Mouse (Mus musculus) midbrain, embryonic 12.5 days (tissue): ENCODE results near the gene Tmem89. TPM values are rescaled to one million over a fixed set of nuclear protein-coding genes. Genes with fewer than 3 reads are reported as not detected.
A peak's percentile ranks its signal among the peaks of the same experiment; 100 is the strongest.

ENCODE experiments used
- ATAC-seq: fragments of 200-750 bp; cut with Nextera tagmentation; 2 replicates; pipeline ENCODE4 v1.8.0; 2017; ENCODE audit warnings: low read depth, moderate TSS enrichment, moderate library complexity; ENCODE audit not compliant: low FRiP score
- H3K27ac ChIP-seq: fragments of 300-500 bp; sonication (generic); replicated peaks from 2 replicates; pipeline ENCODE4 v1.5.1; 2016; ENCODE audit warnings: mild to moderate bottlenecking
- H3K27me3 ChIP-seq: fragments of 300-500 bp; sonication (generic); 2 replicates; pipeline ENCODE4 v1.6.1; 2016; ENCODE audit warnings: mild to moderate bottlenecking
- H3K36me3 ChIP-seq: fragments of 300-500 bp; sonication (generic); 2 replicates; pipeline ENCODE4 v1.6.1; 2016
- H3K4me1 ChIP-seq: fragments of 300-500 bp; sonication (generic); 2 replicates; pipeline ENCODE4 v1.6.1; 2016
- H3K4me2 ChIP-seq: fragments of 300-500 bp; sonication (generic); replicated peaks from 2 replicates; pipeline ENCODE4 v1.6.1; 2016; ENCODE audit warnings: mild to moderate bottlenecking, moderate library complexity
- H3K4me3 ChIP-seq: fragments of 300-500 bp; sonication (generic); 2 replicates; pipeline ENCODE4 v1.5.1; 2016; ENCODE audit warnings: mild to moderate bottlenecking
- H3K9ac ChIP-seq: fragments of 300-500 bp; sonication (generic); replicated peaks from 2 replicates; pipeline ENCODE4 v1.6.1; 2016; ENCODE audit warnings: mild to moderate bottlenecking, moderate library complexity
- H3K9me3 ChIP-seq: fragments of 300-500 bp; sonication (generic); 2 replicates; pipeline ENCODE4 v1.6.1; 2016; ENCODE audit warnings: mild to moderate bottlenecking
- WGBS: fragments of 180-500 bp; shearing (Covaris S2); methylation state at CpG from one replicate; pipeline ENCODE4 v1.1.7; 2016; 5-methylcytosine and 5-hydroxymethylcytosine counted together
- polyA plus RNA-seq: library from polyadenylated mRNA; unstranded; fragments of >200 nt; fragmentation: Nextera tagmentation; extraction: Ambion mirVana; gene quantifications from 2 replicates; pipeline ENCODE4 v1.2.1, GENCODE M21; 2016

Gene Tmem89
- polyA plus RNA-seq, 1 experiment from 2014 or later = not detected

DNA sequence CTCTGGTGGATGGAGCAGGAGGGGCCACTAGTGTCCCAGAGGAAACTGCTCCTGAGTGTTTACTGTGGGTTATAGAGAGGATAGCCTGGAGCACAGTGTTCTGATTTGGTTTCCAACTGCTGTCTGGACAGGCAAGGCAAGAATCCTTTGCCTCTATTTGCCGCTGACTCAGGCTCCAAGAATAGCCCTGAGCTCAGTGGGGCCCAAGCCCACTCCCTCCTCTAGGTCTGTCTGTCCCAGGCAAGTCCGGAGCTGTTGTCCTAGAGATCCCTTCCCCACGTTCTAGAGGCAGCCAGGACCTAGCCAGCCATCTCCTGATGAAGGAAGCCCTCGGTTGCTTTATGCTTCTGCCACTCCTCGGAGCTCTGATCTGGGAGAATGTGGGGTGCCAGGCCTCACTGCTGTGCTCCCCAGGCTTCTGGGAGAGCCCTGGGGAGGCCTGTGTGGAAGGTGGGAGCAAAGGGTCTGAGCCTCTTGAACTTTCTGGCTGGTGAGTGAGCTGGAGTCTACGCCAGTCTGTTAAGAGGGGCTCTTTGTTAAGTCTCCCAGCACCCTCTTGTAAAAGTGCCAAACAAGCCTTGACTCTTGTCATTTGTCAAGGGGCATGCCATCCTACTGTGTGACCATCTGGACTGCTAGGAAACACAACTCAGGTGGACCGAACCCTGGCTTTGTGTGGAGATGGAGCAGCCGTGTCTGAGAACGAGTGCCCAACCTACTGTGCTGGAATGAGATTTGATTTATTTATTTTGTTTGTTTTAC, 35.7 kb downstream of the Tmem89 start:
- Histone ChIP-seq H3K9me3 (no peaks in the 10 kb centered on the region), H3K4me2 (no peak overlapping the region), H3K9ac (no peak overlapping the region), H3K4me3 (no peak overlapping the region), H3K27ac (no peak overlapping the region), H3K4me1 (no peaks in the 10 kb centered on the region), H3K27me3 (peaks cover 29% of the 10 kb centered on the region), H3K36me3 (peaks cover 60% of the 10 kb centered on the region)
- WGBS = 84% methylated on average over 9 of the region's 9 CpGs
- ATAC-seq = no peak

DNA sequence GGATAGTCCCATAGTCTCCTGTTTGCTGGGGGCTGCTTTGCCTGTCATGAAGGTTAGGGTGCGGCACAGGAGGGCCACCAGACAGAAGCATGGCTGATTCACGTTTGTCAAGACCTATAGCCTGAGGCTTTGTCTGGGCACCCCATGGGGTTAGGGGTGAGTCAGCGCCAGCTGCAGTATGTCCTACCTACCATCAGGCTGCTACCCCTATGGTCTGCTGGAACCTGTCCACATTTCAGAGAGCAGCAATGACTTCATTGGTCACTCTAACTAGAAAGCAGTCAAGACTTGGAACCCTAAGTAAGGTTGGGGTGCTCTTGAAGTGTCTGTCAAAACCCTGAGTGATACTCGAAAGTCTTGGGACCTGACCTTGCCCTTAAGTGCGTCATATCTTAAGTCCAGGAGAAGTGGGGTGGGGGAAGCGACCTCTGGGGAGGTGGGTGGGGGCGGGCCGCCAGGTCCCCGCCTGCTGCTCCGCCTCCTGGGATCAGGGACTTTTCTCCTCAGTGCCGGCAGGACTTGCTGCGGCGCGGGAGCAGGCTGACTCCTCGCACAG, 38.7 kb downstream of the Tmem89 start, which contains the start of gene Col7a1:
Gene Col7a1, plus strand, starts transcription at position 506 of the 556 bp plus-strand sequence.
- H3K9ac ChIP-seq = no peak within 1 kb of the TSS; the same call in 1 of the 2 replicates
- 13% methylated on average over 15 of the region's 15 CpGs for WGBS
- H3K27me3 ChIP-seq = peaks cover 29% of the 10 kb centered on the region
- H3K4me2 ChIP-seq = peak within 1 kb of the TSS; percentile 7; the same call in 1 of the 2 replicates
- no peak for ATAC-seq
- H3K4me3 ChIP-seq = peak within 1 kb of the TSS; percentile 5; the same call in 1 of the 2 replicates
- H3K4me1 ChIP-seq = no peaks in the 10 kb centered on the region
- peaks cover 31% of the 10 kb centered on the region for H3K36me3 ChIP-seq
- no peak within 1 kb of the TSS for H3K27ac ChIP-seq
- H3K9me3 ChIP-seq = no peaks in the 10 kb centered on the region

DNA sequence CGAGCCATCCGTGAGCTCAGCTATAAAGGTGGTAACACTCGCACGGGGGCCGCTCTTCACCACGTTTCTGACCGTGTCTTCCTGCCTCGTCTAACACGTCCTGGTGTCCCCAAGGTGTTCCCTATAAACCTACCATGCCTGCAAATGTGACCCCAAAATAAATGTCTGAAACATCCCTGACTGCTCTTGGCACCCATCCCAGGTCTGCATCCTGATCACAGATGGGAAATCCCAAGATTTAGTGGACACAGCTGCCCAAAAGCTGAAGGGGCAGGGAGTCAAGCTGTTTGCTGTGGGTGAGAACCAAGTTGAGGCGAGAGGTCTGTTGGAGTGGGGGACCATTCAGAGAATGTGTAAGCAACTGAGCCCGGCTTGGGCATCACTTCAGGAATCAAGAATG, 40.8 kb downstream of the Tmem89 start:
- peaks cover 29% of the 10 kb centered on the region for H3K27me3 ChIP-seq
- 89% methylated on average over 11 of the region's 11 CpGs for WGBS
- ATAC-seq = no peak
- H3K36me3 ChIP-seq = peaks cover 10% of the 10 kb centered on the region
- no peak overlapping the region for H3K27ac ChIP-seq
- H3K4me3 ChIP-seq = no peak overlapping the region
- no peaks in the 10 kb centered on the region for H3K9me3 ChIP-seq
- no peaks in the 10 kb centered on the region for H3K4me1 ChIP-seq
- no peak overlapping the region for H3K4me2 ChIP-seq
- H3K9ac ChIP-seq = no peak overlapping the region

DNA sequence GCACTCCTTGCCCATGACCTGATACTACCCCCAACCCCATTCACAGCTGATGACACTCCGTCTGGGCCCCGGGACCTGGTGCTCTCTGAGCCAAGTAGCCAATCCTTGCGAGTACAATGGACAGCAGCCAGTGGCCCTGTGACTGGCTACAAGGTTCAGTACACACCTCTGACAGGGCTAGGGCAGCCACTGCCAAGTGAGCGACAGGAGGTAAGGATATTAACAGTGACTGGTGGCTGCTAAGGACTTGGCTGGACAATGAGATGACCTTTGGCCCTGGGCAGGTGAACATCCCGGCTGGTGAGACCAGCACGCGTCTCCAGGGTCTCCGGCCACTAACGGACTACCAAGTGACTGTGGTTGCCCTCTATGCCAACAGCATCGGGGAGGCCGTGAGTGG, 41.4 kb downstream of the Tmem89 start:
- Histone ChIP-seq H3K9me3 (no peaks in the 10 kb centered on the region), H3K4me2 (no peak overlapping the region), H3K4me1 (no peaks in the 10 kb centered on the region), H3K36me3 (0 out of 2 replicates have a peak, but pooled peaks cover 4% of the 10 kb centered on the region), H3K9ac (no peak overlapping the region; the same call in 1 of the 2 replicates), H3K27ac (no peak overlapping the region), H3K27me3 (peaks cover 29% of the 10 kb centered on the region), H3K4me3 (no peak overlapping the region)
- WGBS = 90% methylated on average over 11 of the region's 11 CpGs
- ATAC-seq = no peak

DNA sequence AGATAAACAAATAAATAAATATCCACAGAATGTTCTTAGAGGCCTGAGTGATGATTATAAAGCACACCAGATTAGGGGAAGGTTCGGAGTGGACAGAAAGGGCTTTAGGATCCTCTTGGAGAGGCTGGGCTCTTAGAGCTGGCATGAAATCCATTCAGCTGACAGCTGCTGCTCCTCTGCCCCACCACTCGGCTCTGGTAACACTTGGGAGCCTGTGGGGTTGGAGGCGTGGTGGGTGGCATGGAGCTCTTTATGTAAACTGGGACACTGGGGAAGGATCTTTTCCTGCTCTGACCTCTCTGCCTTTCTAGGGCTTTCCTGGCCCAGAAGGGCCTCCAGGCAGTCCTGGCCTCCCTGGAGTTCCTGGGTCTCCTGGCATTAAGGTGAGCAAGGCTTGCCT, 49.2 kb downstream of the Tmem89 start:
- H3K9ac ChIP-seq = no peak overlapping the region
- no peak overlapping the region for H3K27ac ChIP-seq
- H3K4me3 ChIP-seq = no peak overlapping the region
- no peak overlapping the region for H3K4me2 ChIP-seq
- H3K4me1 ChIP-seq = no peaks in the 10 kb centered on the region
- no peaks in the 10 kb centered on the region for H3K36me3 ChIP-seq
- H3K27me3 ChIP-seq = no peaks in the 10 kb centered on the region
- no peak for ATAC-seq
- H3K9me3 ChIP-seq = no peaks in the 10 kb centered on the region
- WGBS = 67% methylated on average over 3 of the region's 3 CpGs

DNA sequence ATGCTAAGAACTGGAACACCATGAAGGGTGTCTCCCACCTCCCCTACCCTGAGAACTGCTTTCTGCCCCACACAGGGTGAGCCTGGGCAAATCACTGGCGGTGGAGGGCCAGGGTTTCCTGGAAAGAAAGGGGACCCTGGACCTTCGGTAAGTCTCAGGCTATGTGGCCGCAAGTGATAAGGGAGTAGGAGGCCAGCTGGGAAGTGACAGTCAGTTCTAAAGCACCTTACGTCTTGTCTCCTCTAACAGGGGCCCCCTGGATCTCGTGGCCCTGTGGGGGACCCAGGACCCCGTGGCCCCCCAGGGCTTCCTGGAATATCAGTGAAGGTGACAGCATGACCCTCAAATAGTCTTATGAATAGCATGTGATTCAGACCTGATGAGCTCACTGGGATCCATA, 49.9 kb downstream of the Tmem89 start:
- Histone ChIP-seq H3K27me3 (no peaks in the 10 kb centered on the region), H3K9ac (no peak overlapping the region), H3K4me2 (no peak overlapping the region), H3K4me3 (no peak overlapping the region), H3K4me1 (no peaks in the 10 kb centered on the region), H3K27ac (no peak overlapping the region), H3K9me3 (no peaks in the 10 kb centered on the region), H3K36me3 (no peaks in the 10 kb centered on the region)
- no peak for ATAC-seq
- WGBS = 80% methylated on average over 6 of the region's 6 CpGs

Other genes starting within 250 kb of the Tmem89 start
- 57.1 and 67.6 TPM in 2 replicates for gene Prkar2a, start 225.3 kb upstream of the Tmem89 start, polyA plus RNA-seq
- gene Ip6k2, start 130.8 kb upstream of the Tmem89 start, polyA plus RNA-seq = 137 and 141 TPM in 2 replicates
- 17.0 and 20.1 TPM in 2 replicates for gene Nckipsd, start 106.3 kb upstream of the Tmem89 start, polyA plus RNA-seq
- 13.8 and 14.4 TPM in 2 replicates for gene Celsr3, start 88.3 kb upstream of the Tmem89 start, polyA plus RNA-seq
- gene Slc26a6, start 61.3 kb upstream of the Tmem89 start, polyA plus RNA-seq = 10.2 and 10.5 TPM in 2 replicates
- gene Uqcrc1, start 22.0 kb downstream of the Tmem89 start, polyA plus RNA-seq = 357 and 375 TPM in 2 replicates
- gene Col7a1, start 39.0 kb downstream of the Tmem89 start, polyA plus RNA-seq = 1.1 and 3.6 TPM in 2 replicates
- gene Ucn2, start 71.4 kb downstream of the Tmem89 start, polyA plus RNA-seq = not detected in 2 replicates
- 18.5 and 20.2 TPM in 2 replicates for gene Pfkfb4, start 77.2 kb downstream of the Tmem89 start, polyA plus RNA-seq
- gene Shisa5, start 123.9 kb downstream of the Tmem89 start, polyA plus RNA-seq = 38.3 and 42.4 TPM in 2 replicates
- 11.5 TPM in 2 replicates for gene Trex1, start 145.1 kb downstream of the Tmem89 start, polyA plus RNA-seq
- gene Atrip, start 159.5 kb downstream of the Tmem89 start, polyA plus RNA-seq = 31.3 and 32.0 TPM in 2 replicates
- gene Ccdc51, start 167.9 kb downstream of the Tmem89 start, polyA plus RNA-seq = 12.9 and 15.7 TPM in 2 replicates
- 729 and 743 TPM in 2 replicates for gene Tma7, start 168.0 kb downstream of the Tmem89 start, polyA plus RNA-seq
- 43.7 and 49.7 TPM in 2 replicates for gene Plxnb1, start 180.8 kb downstream of the Tmem89 start, polyA plus RNA-seq
- not detected in 2 replicates for gene Fbxw21, start 247.4 kb downstream of the Tmem89 start, polyA plus RNA-seq